Mouse (Mus musculus) liver, postnatal 0 days (tissue): ENCODE measurements at regions not wholly inside any gene's neighbourhood (a gene's known extent, or its start where the extent isn't known, plus 50 kb on each side); places are given as distances from the start of the nearest gene placed in this dataset.

Experiments used
- CTCF ChIP-seq: sonication (generic); IDR thresholded peaks from 2 replicates; pipeline ENCODE4 v1.5.1; 2016; ENCODE audit warnings: antibody characterized with exemption, low read depth
- EP300 ChIP-seq: IDR thresholded peaks from 2 replicates; pipeline ENCODE4 v1.6.1; 2016; ENCODE audit warnings: antibody characterized with exemption, low read depth, mild to moderate bottlenecking

DNA sequence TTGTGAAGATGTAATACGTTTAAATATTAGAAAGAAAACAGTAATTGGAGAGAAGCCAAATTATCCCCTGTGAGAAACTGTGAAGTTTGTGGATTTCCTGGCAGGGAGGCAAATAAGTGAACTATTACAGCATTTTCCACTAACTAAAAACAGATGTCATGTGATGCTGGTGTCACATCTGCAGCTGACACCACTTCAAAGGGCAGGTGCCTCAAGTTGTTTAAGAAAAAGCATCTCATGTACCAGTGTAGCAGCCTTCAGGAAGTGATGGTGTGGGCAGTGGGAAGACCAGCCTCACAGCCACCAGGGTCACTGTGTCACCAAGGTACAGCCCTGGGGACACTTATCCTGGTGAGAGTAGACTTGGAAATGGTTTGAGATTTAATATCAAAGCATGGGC lies 60.6 kb upstream of the Hbs1l start:
- TF ChIP-seq EP300 = no peak
- no peak for TF ChIP-seq CTCF
